Mouse (Mus musculus): ENCODE measurements around the gene Carmil3. TPM values are rescaled to one million over a fixed set of nuclear protein-coding genes. Genes with fewer than 3 reads are reported as not detected.

Gene Carmil3
- total and polyA plus RNA-seq, 3 experiments, result 0.27 to 2.6 TPM; not detected in 1

GRCm38 (mm10) chr14:55477421-55477820, 13.0 kb upstream of the Carmil3 start:
- DNase-seq (ENCODE audit: low read depth, low spot score), result no peak
- Histone ChIP-seq H3K4me3 (ENCODE audit: control insufficient read depth in 1 of 2, insufficient read depth in 1 of 2, low read depth in 2 of 2, low read length in 2 of 2) (no peak overlapping the region), H3K27ac (ENCODE audit: control insufficient read depth, low read depth, low read length) (no peak overlapping the region), H3K4me1 (ENCODE audit: control insufficient read depth in 1 of 2, insufficient read depth in 2 of 2, low read length in 2 of 2) (peaks cover 0 to 18% of the 10 kb centered on the region in 2 experiments; a peak in 3 of 4 replicates), H3K9me3 (replicated peaks; ENCODE audit: insufficient read depth, low read length) (no peaks in the 10 kb centered on the region), H3K27me3 (ENCODE audit: control insufficient read depth in 1 of 2, insufficient read depth in 2 of 2, low read length in 2 of 2) (peaks cover 2 to 8% of the 10 kb centered on the region in 2 experiments; a peak in 3 of 4 replicates), H3K36me3 (ENCODE audit: control insufficient read depth in 1 of 2, insufficient read depth in 2 of 2, low read length in 2 of 2) (peaks cover 0 to 12% of the 10 kb centered on the region in 2 experiments; a peak in 2 of 4 replicates), H3K79me2 (ENCODE audit: control insufficient read depth, insufficient read depth, low read length, poor library complexity) (no peaks in the 10 kb centered on the region; the same call in 1 of the 2 replicates), H3K9ac (ENCODE audit: control insufficient read depth, low read depth, low read length, poor library complexity, severe bottlenecking) (no peak overlapping the region)
- TF ChIP-seq ZNF384 (IDR thresholded peaks at IDR 0.05; ENCODE audit: low read depth, low read length) (no peak), SMC3 (IDR thresholded peaks at IDR 0.05; ENCODE audit: low read depth, low read length) (no peak), TBP (IDR thresholded peaks at IDR 0.05; ENCODE audit: low read depth, low read length) (no peak), TCF12 (IDR thresholded peaks at IDR 0.05; ENCODE audit: low read depth, low read length) (no peak), JUND (IDR thresholded peaks at IDR 0.05; ENCODE audit: low read depth, low read length) (no peak), CTCF (IDR thresholded peaks at IDR 0.05 in 2 of 3, conservative IDR thresholded peaks at IDR 0.05 in 1 of 3; ENCODE audit: control insufficient read depth in 1 of 3, insufficient read depth in 1 of 3, low read depth in 2 of 3, low read length in 3 of 3, poor library complexity in 1 of 3, severe bottlenecking in 1 of 3) (no peak)

DNA sequence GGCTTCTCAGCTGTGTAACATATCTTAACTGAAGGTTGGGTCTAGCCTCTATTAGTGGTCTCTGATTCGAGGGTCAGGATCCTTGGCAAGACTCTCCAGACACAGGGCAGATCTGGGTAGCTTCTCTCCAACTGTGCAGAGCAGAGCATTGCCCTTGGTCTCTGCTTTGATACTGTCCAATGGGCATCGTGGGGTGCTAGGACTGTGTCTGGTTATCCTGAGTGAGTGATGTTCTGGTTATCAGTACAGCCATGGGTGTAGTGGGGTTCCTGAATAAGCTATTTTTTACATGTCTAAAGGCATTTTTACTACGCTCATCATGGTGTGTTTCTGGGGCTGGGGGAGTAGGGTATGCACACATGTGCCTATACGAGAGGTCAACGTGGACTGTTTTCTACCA, 12.6 kb upstream of the Carmil3 start:
- peaks cover 0 to 18% of the 10 kb centered on the region in 2 experiments; a peak in 3 of 4 replicates for H3K4me1 ChIP-seq (ENCODE audit: control insufficient read depth in 1 of 2, insufficient read depth in 2 of 2, low read length in 2 of 2)

GRCm38 (mm10) chr14:55478651-55479599, 11.5 kb upstream of the Carmil3 start, which contains the start of gene Dhrs4:
Dhrs4 (plus strand) TSS chr14:55478758.
- H3K4me1 ChIP-seq (ENCODE audit: control insufficient read depth in 1 of 2, insufficient read depth in 2 of 2, low read length in 2 of 2), result peaks cover 0 to 18% of the 10 kb centered on the region in 2 experiments; a peak in 3 of 4 replicates
- no peaks in the 10 kb centered on the region for H3K9me3 ChIP-seq (replicated peaks; ENCODE audit: insufficient read depth, low read length)
- peaks cover under 1 to 3% of the 10 kb centered on the region in 2 experiments; a peak in 3 of 4 replicates for H3K27me3 ChIP-seq (ENCODE audit: control insufficient read depth in 1 of 2, insufficient read depth in 2 of 2, low read length in 2 of 2)
- peak; percentile 65 for TF ChIP-seq TCF12 (IDR thresholded peaks at IDR 0.05; ENCODE audit: low read depth, low read length)
- peak; percentile 78 for TF ChIP-seq NELFE (IDR thresholded peaks at IDR 0.05; ENCODE audit: low read depth, low read length)
- TF ChIP-seq MAZ (IDR thresholded peaks at IDR 0.05; ENCODE audit: low read depth, low read length), result peak; percentile 66; the same call in 1 of the 2 replicates
- no peak for TF ChIP-seq POLR2AphosphoS5 (IDR thresholded peaks at IDR 0.05; ENCODE audit: borderline replicate concordance, low read depth, low read length)
- no peak for TF ChIP-seq BHLHE40 (IDR thresholded peaks at IDR 0.05; ENCODE audit: borderline replicate concordance, low read depth, low read length)
- no peak for TF ChIP-seq UBTF (IDR thresholded peaks at IDR 0.05; ENCODE audit: borderline replicate concordance, insufficient read depth, low read depth, low read length)
- no peak for TF ChIP-seq CHD2 (IDR thresholded peaks at IDR 0.05; ENCODE audit: low read length)
- peak; percentile 47 for TF ChIP-seq RAD21 (IDR thresholded peaks at IDR 0.05; ENCODE audit: low read depth, low read length)
- no peak for TF ChIP-seq ZNF384 (IDR thresholded peaks at IDR 0.05; ENCODE audit: low read depth, low read length)
- TF ChIP-seq ZKSCAN1 (IDR thresholded peaks at IDR 0.05; ENCODE audit: low read depth, low read length), result no peak
- peak; percentile 43 for TF ChIP-seq SMC3 (IDR thresholded peaks at IDR 0.05; ENCODE audit: low read depth, low read length)
- TF ChIP-seq TBP (IDR thresholded peaks at IDR 0.05; ENCODE audit: low read depth, low read length), result peak; percentile 86
- no peak for TF ChIP-seq USF2 (IDR thresholded peaks at IDR 0.05; ENCODE audit: borderline replicate concordance in 1 of 2, insufficient read depth in 1 of 2, low read depth in 1 of 2, low read length in 2 of 2)
- no peak for TF ChIP-seq JUND (IDR thresholded peaks at IDR 0.05; ENCODE audit: low read depth, low read length)
- no peak for TF ChIP-seq GATA1 (IDR thresholded peaks at IDR 0.05; ENCODE audit: low read depth, low read length)
- TF ChIP-seq CTCF (IDR thresholded peaks at IDR 0.05 in 2 of 3, conservative IDR thresholded peaks at IDR 0.05 in 1 of 3; ENCODE audit: control insufficient read depth in 1 of 3, insufficient read depth in 1 of 3, low read depth in 2 of 3, low read length in 3 of 3, poor library complexity in 1 of 3, severe bottlenecking in 1 of 3), result peak; percentile 58 to 87 (median 85)
- no peak for TF ChIP-seq USF1 (IDR thresholded peaks at IDR 0.05; ENCODE audit: low read depth, low read length)
- peak; percentile 65 for TF ChIP-seq ZMIZ1 (IDR thresholded peaks at IDR 0.05; ENCODE audit: low read depth, low read length)
- TF ChIP-seq ETS1 (IDR thresholded peaks at IDR 0.05; ENCODE audit: low read depth, low read length), result no peak

More for the DNA sequence above, 12.6 kb upstream of the Carmil3 start:
- Histone ChIP-seq H3K36me3 (ENCODE audit: control insufficient read depth in 1 of 2, insufficient read depth in 2 of 2, low read length in 2 of 2) (peaks cover 0 to 12% of the 10 kb centered on the region in 2 experiments; a peak in 2 of 4 replicates), H3K4me3 (ENCODE audit: control insufficient read depth in 1 of 2, insufficient read depth in 1 of 2, low read depth in 2 of 2, low read length in 2 of 2) (no peak overlapping the region; a peak in 1 of 4 replicates), H3K27me3 (ENCODE audit: control insufficient read depth in 1 of 2, insufficient read depth in 2 of 2, low read length in 2 of 2) (peaks cover 2 to 5% of the 10 kb centered on the region in 2 experiments; a peak in 3 of 4 replicates), H3K9me3 (replicated peaks; ENCODE audit: insufficient read depth, low read length) (no peaks in the 10 kb centered on the region), H3K9ac (ENCODE audit: control insufficient read depth, low read depth, low read length, poor library complexity, severe bottlenecking) (no peak overlapping the region), H3K27ac (ENCODE audit: control insufficient read depth, low read depth, low read length) (no peak overlapping the region), H3K79me2 (ENCODE audit: control insufficient read depth, insufficient read depth, low read length, poor library complexity) (no peaks in the 10 kb centered on the region; the same call in 1 of the 2 replicates)
- peak; percentile 9 for DNase-seq (ENCODE audit: low read depth, low spot score)
- TF ChIP-seq NELFE (IDR thresholded peaks at IDR 0.05; ENCODE audit: low read depth, low read length) (no peak), CHD1 (IDR thresholded peaks at IDR 0.05; ENCODE audit: low read depth, low read length) (no peak), SMC3 (IDR thresholded peaks at IDR 0.05; ENCODE audit: low read depth, low read length) (no peak), GATA1 (IDR thresholded peaks at IDR 0.05; ENCODE audit: low read depth, low read length) (no peak)

More at GRCm38 (mm10) chr14:55478651-55479599, 11.5 kb upstream of the Carmil3 start, which contains the start of gene Dhrs4:
- Histone ChIP-seq H3K4me3 (ENCODE audit: control insufficient read depth in 1 of 2, insufficient read depth in 1 of 2, low read depth in 2 of 2, low read length in 2 of 2) (peak within 1 kb of the TSS; percentile 72 to 84), H3K36me3 (ENCODE audit: control insufficient read depth in 1 of 2, insufficient read depth in 2 of 2, low read length in 2 of 2) (peaks cover 0 to 12% of the 10 kb centered on the region in 2 experiments; a peak in 2 of 4 replicates), H3K79me2 (ENCODE audit: control insufficient read depth, insufficient read depth, low read length, poor library complexity) (no peaks in the 10 kb centered on the region; the same call in 1 of the 2 replicates), H3K9ac (ENCODE audit: control insufficient read depth, low read depth, low read length, poor library complexity, severe bottlenecking) (peak within 1 kb of the TSS; percentile 89), H3K27ac (ENCODE audit: control insufficient read depth, low read depth, low read length) (peak within 1 kb of the TSS; percentile 82)
- DNase-seq (ENCODE audit: low read depth, low spot score), result peak; percentile 91
